Mouse (Mus musculus): Measurements from ENCODE around the gene Dnm2.

Dnm2 gene

DNA sequence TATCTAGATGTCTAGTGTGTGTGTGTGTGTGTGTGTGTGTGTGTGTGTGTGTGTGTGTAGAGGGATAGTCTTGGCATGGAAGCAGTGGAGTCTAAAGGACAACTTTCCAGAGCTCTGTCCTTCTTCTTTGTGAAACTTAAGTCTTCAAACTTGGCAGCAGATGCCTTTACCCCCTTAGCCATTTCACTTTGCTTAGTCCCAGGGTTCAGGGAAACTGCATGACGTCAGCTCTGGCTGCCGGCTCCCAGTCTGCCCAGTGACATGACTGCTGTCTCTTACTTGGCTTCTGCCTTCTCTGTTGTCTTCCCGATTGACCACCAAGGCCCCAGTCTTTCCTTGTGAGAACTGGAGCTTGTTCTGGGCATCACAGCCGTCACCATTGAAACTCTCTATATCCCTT, 29.8 kb downstream of the Dnm2 start:
- H3K4me1 ChIP-seq (replicated peaks; ENCODE audit: low read depth, low read length) = peaks cover 96% of the 10 kb centered on the region
- peaks cover 27% of the 10 kb centered on the region for H3K36me3 ChIP-seq (ENCODE audit: insufficient read depth, low read length)
- H3K9me3 ChIP-seq (ENCODE audit: low read length) = no peaks in the 10 kb centered on the region
- H3K27me3 ChIP-seq (ENCODE audit: insufficient read depth, low read length) = no peaks in the 10 kb centered on the region
- TF ChIP-seq NANOG (IDR thresholded peaks at IDR 0.05; ENCODE audit: borderline replicate concordance, low read length) = no peak
- no peak for TF ChIP-seq CTCF (conservative IDR thresholded peaks at IDR 0.05; ENCODE audit: low read length)
- TF ChIP-seq POU5F1 (IDR thresholded peaks at IDR 0.05; ENCODE audit: borderline replicate concordance, low read length) = no peak
- peak overlapping the region; percentile 35; the same call in 1 of the 2 replicates for H3K4me3 ChIP-seq (replicated peaks; ENCODE audit: low read length)

DNA sequence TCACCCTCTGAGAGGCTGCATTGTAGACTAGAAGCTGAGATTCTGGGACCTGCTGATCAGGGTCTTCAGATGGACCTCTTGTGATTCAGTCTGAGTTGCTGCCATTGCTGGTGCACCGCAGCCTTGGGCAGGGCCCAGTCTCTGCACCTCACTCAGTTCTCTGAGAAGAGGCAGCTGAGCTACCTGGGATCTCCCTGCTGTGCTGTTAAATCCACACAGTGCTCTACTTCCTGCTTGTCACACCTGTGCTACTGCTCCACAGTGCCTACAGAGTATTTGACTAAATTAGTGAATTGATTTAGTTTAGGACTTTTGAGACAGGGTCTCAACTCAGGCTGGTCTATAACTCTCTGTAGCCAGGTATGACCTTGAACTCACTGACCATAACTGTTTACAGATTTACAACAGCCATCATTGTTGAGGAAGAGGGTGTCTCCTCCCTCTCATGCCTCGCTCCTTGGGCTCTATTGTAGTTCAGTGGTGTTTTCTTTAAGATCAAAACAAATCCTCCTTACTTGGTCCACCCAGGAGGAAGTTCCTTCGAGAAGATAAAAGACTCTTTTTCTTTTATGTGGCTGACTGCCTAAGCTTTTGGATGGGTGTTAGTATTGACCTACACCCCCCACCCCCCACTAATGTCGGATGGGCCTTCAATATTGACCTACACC, 30.5 kb downstream of the Dnm2 start:
- Histone ChIP-seq H3K27me3 (ENCODE audit: insufficient read depth, low read length) (no peaks in the 10 kb centered on the region), H3K4me3 (replicated peaks; ENCODE audit: low read length) (peak overlapping the region; percentile 39; the same call in 1 of the 2 replicates), H3K4me1 (replicated peaks; ENCODE audit: low read depth, low read length) (peaks cover 96% of the 10 kb centered on the region), H3K9me3 (ENCODE audit: low read length) (no peaks in the 10 kb centered on the region), H3K36me3 (ENCODE audit: insufficient read depth, low read length) (peaks cover 27% of the 10 kb centered on the region)
- TF ChIP-seq POU5F1 (IDR thresholded peaks at IDR 0.05; ENCODE audit: borderline replicate concordance, low read length) (no peak), NANOG (IDR thresholded peaks at IDR 0.05; ENCODE audit: borderline replicate concordance, low read length) (peak; percentile 38; the same call in 1 of the 2 replicates)

DNA sequence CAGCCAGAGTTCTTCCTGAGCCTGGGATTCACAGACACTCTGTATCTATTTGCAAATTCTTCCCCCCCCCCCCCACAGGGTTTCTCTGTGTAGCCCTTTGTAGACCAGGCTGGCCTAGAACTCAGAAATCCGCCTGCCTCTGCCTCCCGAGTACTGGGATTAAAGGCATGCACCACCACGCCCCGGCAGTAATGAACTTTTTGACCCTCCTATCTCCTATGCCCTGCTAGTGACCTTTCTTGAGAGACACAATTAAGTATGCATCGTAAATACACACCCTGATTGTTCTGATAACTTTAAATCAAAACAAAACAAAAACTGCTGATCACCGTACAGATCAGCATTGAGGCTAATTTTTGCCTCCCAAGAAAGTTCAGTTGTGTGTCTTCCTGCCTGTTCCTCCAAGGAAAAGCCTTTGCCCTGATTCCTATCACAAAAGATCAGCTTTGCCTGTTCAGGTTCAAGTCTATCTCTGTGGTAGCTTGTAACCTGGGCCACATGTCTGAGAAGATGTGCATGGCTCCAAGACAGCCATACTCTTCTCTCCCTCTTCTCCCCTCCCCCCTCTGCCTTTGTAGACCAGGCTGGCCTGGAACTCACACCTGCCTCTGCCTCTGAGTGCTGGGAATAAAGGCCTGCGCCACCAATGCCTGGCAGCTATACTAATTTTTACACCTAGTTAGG, 31.7 kb downstream of the Dnm2 start:
- peaks cover 98% of the 10 kb centered on the region for H3K4me1 ChIP-seq (replicated peaks; ENCODE audit: low read depth, low read length)
- TF ChIP-seq POU5F1 (IDR thresholded peaks at IDR 0.05; ENCODE audit: borderline replicate concordance, low read length) (no peak), CTCF (conservative IDR thresholded peaks at IDR 0.05; ENCODE audit: low read length) (no peak), NANOG (IDR thresholded peaks at IDR 0.05; ENCODE audit: borderline replicate concordance, low read length) (peak; percentile 29; the same call in 1 of the 2 replicates)

DNA sequence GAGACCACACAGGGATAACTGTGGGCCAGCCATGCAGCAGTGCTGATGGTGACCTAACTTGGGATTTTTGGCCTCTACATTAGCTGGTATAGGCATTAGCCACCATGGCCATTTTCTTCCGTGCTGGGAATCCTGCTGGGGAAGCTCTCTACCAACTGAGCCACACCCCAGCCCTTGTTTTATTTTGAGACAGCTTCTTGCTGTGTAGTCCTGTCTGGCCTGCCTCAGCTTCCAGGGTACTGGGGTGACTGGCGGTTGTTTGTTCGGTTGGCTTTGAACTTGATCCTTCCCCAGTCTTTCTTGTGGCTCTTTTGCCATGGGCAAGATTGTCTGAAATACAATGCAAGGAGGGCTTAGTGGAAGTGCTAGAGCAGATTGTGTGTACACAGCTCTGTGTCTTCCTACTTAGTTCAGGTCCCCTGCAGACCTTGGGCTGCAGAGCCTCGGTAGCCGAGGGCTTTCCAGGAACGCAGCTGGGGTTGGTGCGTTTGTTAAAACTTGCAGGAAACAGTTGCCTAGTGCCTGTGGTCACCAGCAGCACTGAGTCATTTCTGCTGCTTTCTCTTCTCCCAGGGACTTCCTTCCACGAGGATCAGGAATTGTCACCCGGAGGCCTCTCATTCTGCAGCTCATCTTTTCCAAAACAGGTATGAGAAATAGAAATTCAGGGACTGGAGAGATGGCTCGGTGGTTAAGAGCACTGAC, 32.4 kb downstream of the Dnm2 start:
- Histone ChIP-seq H3K4me1 (replicated peaks; ENCODE audit: low read depth, low read length) (peaks cover 98% of the 10 kb centered on the region), H3K9me3 (ENCODE audit: low read length) (no peaks in the 10 kb centered on the region), H3K27me3 (ENCODE audit: insufficient read depth, low read length) (no peaks in the 10 kb centered on the region), H3K36me3 (ENCODE audit: insufficient read depth, low read length) (peaks cover 37% of the 10 kb centered on the region), H3K4me3 (replicated peaks; ENCODE audit: low read length) (peak overlapping the region; percentile 60)
- TF ChIP-seq CTCF (conservative IDR thresholded peaks at IDR 0.05; ENCODE audit: low read length) (no peak), POU5F1 (IDR thresholded peaks at IDR 0.05; ENCODE audit: borderline replicate concordance, low read length) (no peak), NANOG (IDR thresholded peaks at IDR 0.05; ENCODE audit: borderline replicate concordance, low read length) (no peak)

More for the DNA sequence above, 31.7 kb downstream of the Dnm2 start:
- Histone ChIP-seq H3K4me3 (replicated peaks; ENCODE audit: low read length) (peak overlapping the region; percentile 60), H3K9me3 (ENCODE audit: low read length) (no peaks in the 10 kb centered on the region), H3K27me3 (ENCODE audit: insufficient read depth, low read length) (no peaks in the 10 kb centered on the region), H3K36me3 (ENCODE audit: insufficient read depth, low read length) (peaks cover 30% of the 10 kb centered on the region)

DNA sequence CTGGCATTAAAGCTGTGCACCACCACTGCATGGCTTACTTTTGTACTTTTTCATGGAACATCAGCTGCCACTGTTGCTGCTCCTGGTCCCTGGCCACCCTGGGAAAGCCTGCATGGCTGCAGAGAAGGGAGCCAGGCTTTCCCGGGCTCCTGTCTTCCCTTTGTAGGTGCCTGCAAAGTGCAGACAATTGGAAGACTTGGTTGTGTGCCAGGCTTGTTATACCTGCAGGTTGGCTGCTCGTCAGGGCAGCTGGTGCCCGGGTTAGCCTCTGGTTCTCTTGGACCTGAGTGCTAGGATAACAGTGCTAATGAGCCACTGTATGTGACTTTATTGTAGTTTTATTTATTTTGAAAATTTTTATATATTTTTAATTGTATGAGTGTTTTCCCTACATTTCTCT, 34.1 kb downstream of the Dnm2 start:
- TF ChIP-seq NANOG (IDR thresholded peaks at IDR 0.05; ENCODE audit: borderline replicate concordance, low read length) = no peak
- no peak for TF ChIP-seq POU5F1 (IDR thresholded peaks at IDR 0.05; ENCODE audit: borderline replicate concordance, low read length)
- no peak for TF ChIP-seq CTCF (conservative IDR thresholded peaks at IDR 0.05; ENCODE audit: low read length)
- Histone ChIP-seq H3K9me3 (ENCODE audit: low read length) (no peaks in the 10 kb centered on the region), H3K4me3 (replicated peaks; ENCODE audit: low read length) (peak overlapping the region; percentile 37; the same call in 1 of the 2 replicates), H3K4me1 (replicated peaks; ENCODE audit: low read depth, low read length) (peaks cover 98% of the 10 kb centered on the region), H3K36me3 (ENCODE audit: insufficient read depth, low read length) (peaks cover 52% of the 10 kb centered on the region), H3K27me3 (ENCODE audit: insufficient read depth, low read length) (no peaks in the 10 kb centered on the region)

DNA sequence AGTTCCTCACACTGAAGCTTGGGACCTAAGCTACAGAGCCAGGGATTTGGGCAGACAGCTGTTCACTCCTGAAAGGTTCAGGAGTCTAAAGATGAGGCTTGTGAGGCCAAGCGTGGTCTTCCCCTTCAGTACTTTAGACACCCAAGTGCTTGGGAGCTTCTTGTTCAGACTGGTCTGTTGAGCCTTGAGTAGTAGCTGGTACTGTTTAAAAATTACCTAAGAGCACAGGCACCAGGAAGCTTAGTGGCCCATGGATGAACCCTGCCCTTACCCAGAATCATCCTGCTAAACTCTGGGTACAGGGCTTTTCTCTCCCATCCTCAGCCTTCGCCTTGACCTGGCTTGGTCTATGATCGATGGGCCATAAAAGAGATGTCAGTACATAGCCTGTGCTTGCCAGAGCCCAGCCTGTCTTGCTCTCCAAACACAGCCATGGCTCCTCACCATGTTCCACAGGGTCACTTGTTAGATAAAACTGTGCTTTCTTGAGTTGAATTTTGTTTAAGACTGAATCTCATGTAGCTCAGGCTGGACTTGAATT, 35.8 kb downstream of the Dnm2 start:
- TF ChIP-seq POU5F1 (IDR thresholded peaks at IDR 0.05; ENCODE audit: borderline replicate concordance, low read length) (no peak), CTCF (conservative IDR thresholded peaks at IDR 0.05; ENCODE audit: low read length) (no peak), NANOG (IDR thresholded peaks at IDR 0.05; ENCODE audit: borderline replicate concordance, low read length) (no peak)
- Histone ChIP-seq H3K9me3 (ENCODE audit: low read length) (no peaks in the 10 kb centered on the region), H3K4me1 (replicated peaks; ENCODE audit: low read depth, low read length) (peaks cover 94% of the 10 kb centered on the region), H3K36me3 (ENCODE audit: insufficient read depth, low read length) (peaks cover 67% of the 10 kb centered on the region), H3K27me3 (ENCODE audit: insufficient read depth, low read length) (no peaks in the 10 kb centered on the region), H3K4me3 (replicated peaks; ENCODE audit: low read length) (no peak overlapping the region)

DNA sequence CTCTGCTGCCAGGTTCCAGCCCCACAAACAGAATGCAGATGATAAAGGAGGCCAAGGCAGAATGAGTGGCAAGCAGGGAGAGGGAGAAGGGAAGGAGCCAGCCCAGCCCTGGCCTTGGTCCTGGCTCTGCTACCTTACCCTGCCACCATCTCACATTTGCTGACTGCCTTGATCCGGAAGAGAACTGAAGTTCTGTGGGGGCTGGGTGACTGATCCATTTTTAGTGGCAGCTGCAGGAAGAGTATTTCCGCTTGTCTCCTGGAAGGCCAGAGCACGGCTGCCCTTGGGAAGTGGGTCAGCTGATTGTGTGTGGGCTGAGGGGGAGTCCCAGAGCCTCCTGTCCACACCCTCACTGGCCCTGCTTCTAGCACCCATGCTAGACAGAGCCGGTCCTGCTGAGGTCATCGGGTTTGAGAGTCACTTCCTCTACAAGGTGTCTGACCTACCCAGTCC, 38.5 kb downstream of the Dnm2 start:
- H3K4me3 ChIP-seq (replicated peaks; ENCODE audit: low read length) = no peak overlapping the region
- H3K9me3 ChIP-seq (ENCODE audit: low read length) = no peaks in the 10 kb centered on the region
- H3K27me3 ChIP-seq (ENCODE audit: insufficient read depth, low read length) = no peaks in the 10 kb centered on the region
- peaks cover 90% of the 10 kb centered on the region for H3K4me1 ChIP-seq (replicated peaks; ENCODE audit: low read depth, low read length)
- TF ChIP-seq NANOG (IDR thresholded peaks at IDR 0.05; ENCODE audit: borderline replicate concordance, low read length) (no peak), POU5F1 (IDR thresholded peaks at IDR 0.05; ENCODE audit: borderline replicate concordance, low read length) (no peak), CTCF (conservative IDR thresholded peaks at IDR 0.05; ENCODE audit: low read length) (no peak)
- H3K36me3 ChIP-seq (ENCODE audit: insufficient read depth, low read length) = peaks cover 91% of the 10 kb centered on the region

Measured in E14TG2a.4 (cell line).